Comparison of ENCODE assay signal across 8 mouse cellular contexts in genomic region chr13:56136200-56136599, GRCm38 (mm10). TPM values are rescaled to one million over a fixed set of nuclear protein-coding genes. Genes with fewer than 3 reads are reported as not detected.
DNase-seq lines count a peak whose midpoint lies in the region; ATAC-seq and TF ChIP-seq lines count a peak whose summit lies in the region.

TSS of gene H2afy (minus strand) at chr13:56136361.

- no peaks in the 10 kb centered on the region; the same call in 1 of the 2 replicates for H3K9me3 ChIP-seq in forebrain, embryonic 10.5 days
- no peaks in the 10 kb centered on the region for H3K9me3 ChIP-seq in limb, embryonic 13.5 days

- H3K4me1 ChIP-seq in forebrain, embryonic 10.5 days: peaks cover 39% of the 10 kb centered on the region
- H3K4me1 ChIP-seq in limb, embryonic 13.5 days: peaks cover 62% of the 10 kb centered on the region
- H3K4me1 ChIP-seq in small intestine, adult 2 months (ENCODE audit: control insufficient read depth, insufficient read depth, insufficient read length, low read length): peaks cover 14% of the 10 kb centered on the region

- intact Hi-C loops in heart, postnatal 25 days (cut with DNase I): no loop called here

- no peak for ATAC-seq in limb, embryonic 13.5 days (ENCODE audit: low FRiP score, low read depth)

- H3K4me2 ChIP-seq in limb, embryonic 13.5 days (replicated peaks): peak within 1 kb of the TSS; percentile 89

- TF ChIP-seq CTCF in small intestine, adult 2 months (IDR thresholded peaks at IDR 0.05; ENCODE audit: extremely low read depth, insufficient read length, insufficient replicate concordance, low read depth, low read length): no peak

- H3K36me3 ChIP-seq in forebrain, embryonic 10.5 days (replicated peaks): peaks cover 21% of the 10 kb centered on the region
- H3K36me3 ChIP-seq in limb, embryonic 13.5 days: peaks cover 11% of the 10 kb centered on the region
- H3K36me3 ChIP-seq in small intestine, adult 2 months (ENCODE audit: control insufficient read depth, insufficient read depth, low read length): no peaks in the 10 kb centered on the region

- peak within 1 kb of the TSS; percentile 99 for H3K27ac ChIP-seq in forebrain, embryonic 10.5 days
- H3K27ac ChIP-seq in limb, embryonic 13.5 days: peak within 1 kb of the TSS; percentile 86
- peak within 1 kb of the TSS; percentile 67 for H3K27ac ChIP-seq in small intestine, adult 2 months (ENCODE audit: insufficient read depth, low read depth, low read length)

- H3K4me3 ChIP-seq in forebrain, embryonic 10.5 days: peak within 1 kb of the TSS; percentile 100
- H3K4me3 ChIP-seq in limb, embryonic 13.5 days: peak within 1 kb of the TSS; percentile 97
- H3K4me3 ChIP-seq in small intestine, adult 2 months (ENCODE audit: low read depth, low read length): peak within 1 kb of the TSS; percentile 95

- H3K9ac ChIP-seq in limb, embryonic 13.5 days: peak within 1 kb of the TSS; percentile 99

- H3K27me3 ChIP-seq in forebrain, embryonic 10.5 days (ENCODE audit: poor library complexity, severe bottlenecking): no peaks in the 10 kb centered on the region
- H3K27me3 ChIP-seq in limb, embryonic 13.5 days: no peaks in the 10 kb centered on the region
- no peaks in the 10 kb centered on the region for H3K27me3 ChIP-seq in small intestine, adult 2 months (ENCODE audit: control insufficient read depth, insufficient read depth, low read length)

- DNase-seq in thymus, postnatal 0 days (ENCODE audit: low spot score): no peak
- DNase-seq in thymus, postnatal 25 days: no peak
- no peak for DNase-seq in forebrain, embryonic 10.5 days (ENCODE audit: extremely low spot score, low spot score)
- no peak for DNase-seq in heart, postnatal 25 days (ENCODE audit: low spot score)
- no peak for DNase-seq in frontal cortex, postnatal 14 days (ENCODE audit: low spot score in 2 of 2)
- no peak for DNase-seq in Muller cell, postnatal 12 days (ENCODE audit: inconsistent ontology term)

- TF ChIP-seq POLR2A in small intestine, adult 2 months (IDR thresholded peaks at IDR 0.05; ENCODE audit: low read depth, low read length): no peak

- WGBS in forebrain, embryonic 10.5 days: 78% methylated on average over 2 of the region's 2 CpGs
- WGBS in limb, embryonic 13.5 days: 81% methylated on average over 2 of the region's 2 CpGs
- 99% methylated on average over 2 of the region's 2 CpGs for WGBS in small intestine, adult 2 months

RNA-seq across cellular contexts. Expression of gene H2afy, which starts in this region (rescaled TPM):
- polyA plus RNA-seq in thymus, postnatal 0 days (2015; fragmentation: Nextera tagmentation; extraction: Ambion mirVana): 439 and 462 TPM in 2 replicates
- 554 and 558 TPM in 2 replicates for polyA plus RNA-seq in forebrain, embryonic 10.5 days (2016; fragmentation: Nextera tagmentation; extraction: Ambion mirVana)
- 10 to 100 TPM; 50.9 to 53.9 TPM for total RNA-seq in heart, postnatal 25 days (2021)
- polyA plus RNA-seq in limb, embryonic 13.5 days (2015; fragmentation: Nextera tagmentation; extraction: Ambion mirVana): 422 and 433 TPM in 2 replicates
- 59.8 and 93.3 TPM in 2 replicates for polyA plus RNA-seq in small intestine, adult 2 months (2012; rRNA removed)
